Mouse (Mus musculus) ES-Bruce4 (cell line): Measurements from ENCODE around the gene Hectd4. TPM values are rescaled to one million over a fixed set of nuclear protein-coding genes. Genes with fewer than 3 reads are reported as not detected.
"Not testable (repeated sequence)": the region's sequence is repeated elsewhere in the genome, so short reads cannot be mapped to it uniquely, and the experiment has no call there.

Experiments
- H3K27ac ChIP-seq: 2 replicates; pipeline ENCODE4 v1.5.1; 2012; ENCODE audit warnings: low read length, inconsistent platforms; ENCODE audit not compliant: insufficient read depth
- H3K27me3 ChIP-seq: 2 replicates; pipeline ENCODE4 v1.6.1; 2012; ENCODE audit warnings: mild to moderate bottlenecking, low read length, inconsistent platforms; ENCODE audit not compliant: control insufficient read depth, poor library complexity, insufficient read depth, severe bottlenecking
- H3K36me3 ChIP-seq: 2 replicates; pipeline ENCODE4 v1.6.1; 2012; ENCODE audit warnings: inconsistent platforms, mild to moderate bottlenecking, low read length, moderate library complexity; ENCODE audit not compliant: control insufficient read depth, poor library complexity, insufficient read depth, severe bottlenecking
- H3K4me1 ChIP-seq: one replicate; pipeline ENCODE4 v1.8.1; 2011; ENCODE audit warnings: low read length; ENCODE audit not compliant: control insufficient read depth, insufficient read depth
- H3K4me3 ChIP-seq: 2 replicates; pipeline ENCODE4 v1.5.1; 2011; ENCODE audit warnings: low read depth, mild to moderate bottlenecking, low read length
- H3K9ac ChIP-seq: 2 replicates; pipeline ENCODE4 v1.6.1; 2012; ENCODE audit warnings: low read depth, mild to moderate bottlenecking, inconsistent platforms; ENCODE audit not compliant: poor library complexity, severe bottlenecking
- H3K9me3 ChIP-seq: replicated peaks from 2 replicates; pipeline ENCODE4 v1.6.1; 2012; ENCODE audit warnings: mild to moderate bottlenecking, low read length, inconsistent platforms; ENCODE audit not compliant: control insufficient read depth, poor library complexity, insufficient read depth, severe bottlenecking
- CTCF ChIP-seq: IDR thresholded peaks from one replicate; pipeline ENCODE4 v1.8.1; 2011; ENCODE audit warnings: low read depth, low read length
- EP300 ChIP-seq: IDR thresholded peaks from 2 replicates; pipeline ENCODE4 v1.6.1; 2011; ENCODE audit warnings: low read depth, low read length; ENCODE audit not compliant: insufficient read depth
- POLR2A ChIP-seq: IDR thresholded peaks from one replicate; pipeline ENCODE4 v1.8.1; 2011; ENCODE audit warnings: low read length; ENCODE audit not compliant: insufficient read depth
- polyA plus RNA-seq: library from polyadenylated mRNA; stranded (reverse); fragments of >200 nt; gene quantifications from 2 replicates; pipeline ENCODE4 v1.2.4, GENCODE M21; 2011; ENCODE audit warnings: low read depth; ENCODE audit not compliant: missing spikeins, insufficient read depth, insufficient read length

The Hectd4 gene
- polyA plus RNA-seq, 1 experiment, result 15.9 TPM

- Histone ChIP-seq H3K4me3 (peak within 1 kb of the TSS; percentile 91), H3K36me3 (peaks cover 44% of the 10 kb centered on the region), H3K27me3 (no peaks in the 10 kb centered on the region), H3K9me3 (no peaks in the 10 kb centered on the region), H3K9ac (peak within 1 kb of the TSS; percentile 86), H3K4me1 (no peaks in the 10 kb centered on the region), H3K27ac (peak within 1 kb of the TSS; percentile 8)
- TF ChIP-seq POLR2A (peak; percentile 58), CTCF (no peak)
These were observed 15.6 kb upstream of the Hectd4 start, which contains the start of gene Rpl6 for GRCm38 (mm10) chr5:121204132-121205089. Gene Rpl6 (plus strand): TSS chr5:121204481.

- not testable (repeated sequence) for H3K27me3 ChIP-seq, H3K4me1 ChIP-seq, H3K9me3 ChIP-seq
- Histone ChIP-seq H3K36me3 (peaks cover 55% of the 10 kb centered on the region), H3K27ac (peak overlapping the region; percentile 34; the same call in 1 of the 2 replicates), H3K9ac (peak overlapping the region; percentile 86), H3K4me3 (peak overlapping the region; percentile 67)
These were observed 14.4 kb upstream of the Hectd4 start for GRCm38 (mm10) chr5:121205537-121206130.

DNA sequence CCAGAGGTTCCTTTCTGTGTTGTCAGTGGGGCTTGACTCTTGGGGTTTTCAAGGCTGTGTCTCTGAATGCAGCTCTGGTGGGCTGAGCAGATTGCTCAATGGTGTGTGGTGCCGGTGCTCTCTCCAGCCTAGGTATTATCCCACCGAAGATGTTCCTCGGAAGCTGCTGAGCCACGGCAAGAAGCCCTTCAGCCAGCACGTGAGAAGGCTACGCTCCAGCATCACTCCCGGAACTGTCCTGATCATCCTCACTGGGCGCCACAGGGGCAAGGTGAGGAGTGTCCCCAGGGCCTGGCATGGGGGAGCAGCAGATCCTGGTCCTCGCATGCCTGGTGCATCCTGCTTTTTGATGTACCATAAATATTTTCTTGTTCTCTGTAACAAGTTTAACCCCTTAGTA lies 13.5 kb upstream of the Hectd4 start:
- H3K27me3 ChIP-seq, result no peaks in the 10 kb centered on the region
- peak overlapping the region; percentile 67 for H3K4me3 ChIP-seq
- no peaks in the 10 kb centered on the region for H3K4me1 ChIP-seq
- H3K27ac ChIP-seq, result peak overlapping the region; percentile 12; the same call in 1 of the 2 replicates
- TF ChIP-seq EP300, result no peak
- TF ChIP-seq CTCF, result no peak
- H3K36me3 ChIP-seq, result peaks cover 63% of the 10 kb centered on the region
- H3K9me3 ChIP-seq, result no peaks in the 10 kb centered on the region
- peak overlapping the region; percentile 86 for H3K9ac ChIP-seq

DNA sequence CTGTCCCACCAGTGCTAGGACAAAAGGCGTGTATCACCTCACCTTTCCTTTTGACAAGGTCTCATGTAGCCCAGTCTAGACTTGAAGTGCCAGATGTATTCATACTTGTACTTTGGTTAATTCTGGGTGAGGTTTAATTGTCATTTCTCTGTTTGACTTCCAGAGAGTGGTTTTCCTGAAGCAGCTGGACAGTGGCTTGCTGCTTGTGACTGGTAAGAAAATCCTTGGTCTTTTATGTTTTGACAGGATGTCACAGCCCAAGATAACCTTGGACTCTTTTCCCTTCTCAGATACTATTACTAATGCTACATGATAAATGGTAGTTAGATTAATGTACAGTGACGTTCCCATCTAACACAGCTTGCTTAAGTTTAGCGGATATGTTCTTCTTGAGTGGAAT lies 13.0 kb upstream of the Hectd4 start:
- H3K9ac ChIP-seq, result peak overlapping the region; percentile 86
- H3K4me3 ChIP-seq, result no peak overlapping the region

GRCm38 (mm10) chr5:121209755-121210600 lies 10.0 kb upstream of the Hectd4 start:
- Histone ChIP-seq H3K4me1 (no peaks in the 10 kb centered on the region), H3K9me3 (no peaks in the 10 kb centered on the region), H3K27ac (peak overlapping the region; percentile 37; the same call in 1 of the 2 replicates), H3K27me3 (no peaks in the 10 kb centered on the region), H3K36me3 (peaks cover 67% of the 10 kb centered on the region), H3K4me3 (no peak overlapping the region), H3K9ac (no peak overlapping the region)
- TF ChIP-seq CTCF, result no peak

More for the DNA sequence above, 13.0 kb upstream of the Hectd4 start:
- no peaks in the 10 kb centered on the region for H3K9me3 ChIP-seq
- no peaks in the 10 kb centered on the region for H3K4me1 ChIP-seq
- TF ChIP-seq EP300 (no peak), CTCF (no peak), POLR2A (no peak)
- H3K36me3 ChIP-seq, result peaks cover 68% of the 10 kb centered on the region
- H3K27me3 ChIP-seq, result no peaks in the 10 kb centered on the region
- 0 out of 2 replicates have a peak overlapping the region, but pooled peaks have one; percentile 12 for H3K27ac ChIP-seq

GRCm38 (mm10) chr5:121210601-121210924 lies 9.5 kb upstream of the Hectd4 start:
- no peak for TF ChIP-seq CTCF
- no peak for TF ChIP-seq EP300
- TF ChIP-seq POLR2A, result no peak
- Histone ChIP-seq H3K4me1 (no peaks in the 10 kb centered on the region), H3K9ac (no peak overlapping the region), H3K27me3 (no peaks in the 10 kb centered on the region), H3K9me3 (no peaks in the 10 kb centered on the region), H3K36me3 (peaks cover 62% of the 10 kb centered on the region), H3K4me3 (no peak overlapping the region), H3K27ac (no peak overlapping the region)
